Mouse (Mus musculus): Measurements from ENCODE around the gene Icam5.
"Not testable (repeated sequence)": the region's sequence is repeated elsewhere in the genome, so short reads cannot be mapped to it uniquely, and the experiment has no call there.

Gene Icam5

GRCm38 (mm10) chr9:21036161-21036560 is 4.3 kb downstream of the Icam5 start:
- no peak for DNase-seq (ENCODE audit: low spot score)

GRCm38 (mm10) chr9:21036666-21037065 is 4.8 kb downstream of the Icam5 start:
- DNase-seq (ENCODE audit: low spot score) = no peak

- no peak for DNase-seq (ENCODE audit: low spot score)
Observed at GRCm38 (mm10) chr9:21037481-21037891, 5.6 kb downstream of the Icam5 start.

- DNase-seq (ENCODE audit: low spot score) = peak; percentile 50
Observed at GRCm38 (mm10) chr9:21039779-21040178, 7.9 kb downstream of the Icam5 start.

- DNase-seq (ENCODE audit: low spot score) = no peak
Observed at GRCm38 (mm10) chr9:21041308-21041707, 9.4 kb downstream of the Icam5 start.

GRCm38 (mm10) chr9:21043563-21043962 is 11.7 kb downstream of the Icam5 start:
- no peak for DNase-seq (ENCODE audit: low spot score)

- not testable (repeated sequence) for DNase-seq (ENCODE audit: low spot score)
Observed at GRCm38 (mm10) chr9:21044785-21045184, 12.9 kb downstream of the Icam5 start.

GRCm38 (mm10) chr9:21045235-21045634 is 13.4 kb downstream of the Icam5 start:
- no peak for DNase-seq (ENCODE audit: low spot score)

GRCm38 (mm10) chr9:21051578-21051977 is 19.7 kb downstream of the Icam5 start:
- no peak for DNase-seq (ENCODE audit: low spot score)

- no peak for DNase-seq (ENCODE audit: low spot score)
Observed at GRCm38 (mm10) chr9:21062928-21063327, 31.1 kb downstream of the Icam5 start.

GRCm38 (mm10) chr9:21067006-21067684 is 35.3 kb downstream of the Icam5 start, which contains the start of gene Zglp1:
Gene Zglp1, minus strand, starts transcription at chr9:21067093.
- no peak for DNase-seq (ENCODE audit: low spot score)

GRCm38 (mm10) chr9:21072641-21073040 is 40.8 kb downstream of the Icam5 start:
- peak; percentile 30 for DNase-seq (ENCODE audit: low spot score)

- DNase-seq (ENCODE audit: low spot score) = peak; percentile 81
Observed at GRCm38 (mm10) chr9:21073044-21073840, 41.4 kb downstream of the Icam5 start, which contains the start of the genes Gm49373 and Fdx1l. Gene Gm49373, minus strand, starts transcription at chr9:21073096. Gene Fdx1l, minus strand, starts transcription at chr9:21073614.

- no peak for DNase-seq (ENCODE audit: low spot score)
Observed at GRCm38 (mm10) chr9:21074173-21074572, 42.3 kb downstream of the Icam5 start.

GRCm38 (mm10) chr9:21075625-21076024 is 43.8 kb downstream of the Icam5 start:
- DNase-seq (ENCODE audit: low spot score) = no peak

- no peak for DNase-seq (ENCODE audit: low spot score)
Observed at GRCm38 (mm10) chr9:21081127-21081526, 49.3 kb downstream of the Icam5 start.

GRCm38 (mm10) chr9:21083324-21083723 is 51.5 kb downstream of the Icam5 start:
- DNase-seq (ENCODE audit: low spot score) = no peak
